Mouse (Mus musculus): ENCODE data around the gene Ctsz.

Ctsz gene

GRCm38 (mm10) chr2:174438737-174439449, at the start of gene Ctsz:
Gene Ctsz (minus strand): TSS chr2:174439039.
- peak; percentile 65 for DNase-seq (ENCODE audit: low read depth, low spot score)

- DNase-seq (ENCODE audit: low read depth, low spot score): no peak
Measured at GRCm38 (mm10) chr2:174487005-174487404, 48.2 kb upstream of the Ctsz start.

- DNase-seq (ENCODE audit: low read depth, low spot score): no peak
Measured at GRCm38 (mm10) chr2:174478746-174479145, 39.9 kb upstream of the Ctsz start.

- no peak for DNase-seq (ENCODE audit: low read depth, low spot score)
Measured at GRCm38 (mm10) chr2:174477543-174478319, 38.9 kb upstream of the Ctsz start.

GRCm38 (mm10) chr2:174473550-174473927, 34.7 kb upstream of the Ctsz start:
- DNase-seq (ENCODE audit: low read depth, low spot score): no peak

- DNase-seq (ENCODE audit: low read depth, low spot score): peak; percentile 100
Measured at GRCm38 (mm10) chr2:174472818-174473549, 34.1 kb upstream of the Ctsz start, which contains the start of gene Prelid3b. Gene Prelid3b (minus strand): TSS chr2:174473081.

- peak; percentile 44 for DNase-seq (ENCODE audit: low read depth, low spot score)
Measured at GRCm38 (mm10) chr2:174472407-174472806, 33.6 kb upstream of the Ctsz start.

- DNase-seq (ENCODE audit: low read depth, low spot score): no peak
Measured at GRCm38 (mm10) chr2:174470786-174471405, 32.1 kb upstream of the Ctsz start.

GRCm38 (mm10) chr2:174470333-174470732, 31.5 kb upstream of the Ctsz start:
- DNase-seq (ENCODE audit: low read depth, low spot score): no peak

- DNase-seq (ENCODE audit: low read depth, low spot score): peak; percentile 83
Measured at GRCm38 (mm10) chr2:174463789-174464523, 25.1 kb upstream of the Ctsz start, which contains the start of gene Atp5e. Gene Atp5e (minus strand): TSS chr2:174464105.

- no peak for DNase-seq (ENCODE audit: low read depth, low spot score)
Measured at GRCm38 (mm10) chr2:174463370-174463769, 24.5 kb upstream of the Ctsz start.

GRCm38 (mm10) chr2:174459365-174459764, 20.5 kb upstream of the Ctsz start:
- DNase-seq (ENCODE audit: low read depth, low spot score): no peak

GRCm38 (mm10) chr2:174453681-174454080, 14.8 kb upstream of the Ctsz start:
- DNase-seq (ENCODE audit: low read depth, low spot score): peak; percentile 83

GRCm38 (mm10) chr2:174450353-174450752, 11.5 kb upstream of the Ctsz start, which contains the start of gene Tubb1:
Gene Tubb1 (plus strand): TSS chr2:174450695.
- no peak for DNase-seq (ENCODE audit: low read depth, low spot score)

GRCm38 (mm10) chr2:174448405-174448804, 9.6 kb upstream of the Ctsz start:
- no peak for DNase-seq (ENCODE audit: low read depth, low spot score)

- DNase-seq (ENCODE audit: low read depth, low spot score): no peak
Measured at GRCm38 (mm10) chr2:174446905-174447304, 8.1 kb upstream of the Ctsz start.

- no peak for DNase-seq (ENCODE audit: low read depth, low spot score)
Measured at GRCm38 (mm10) chr2:174446492-174446891, 7.7 kb upstream of the Ctsz start.

- DNase-seq (ENCODE audit: low read depth, low spot score): no peak
Measured at GRCm38 (mm10) chr2:174445018-174445417, 6.2 kb upstream of the Ctsz start.

GRCm38 (mm10) chr2:174444359-174444758, 5.5 kb upstream of the Ctsz start:
- DNase-seq (ENCODE audit: low read depth, low spot score): no peak

GRCm38 (mm10) chr2:174443046-174443445, 4.2 kb upstream of the Ctsz start:
- DNase-seq (ENCODE audit: low read depth, low spot score): no peak

GRCm38 (mm10) chr2:174442460-174442859, 3.6 kb upstream of the Ctsz start:
- no peak for DNase-seq (ENCODE audit: low read depth, low spot score)

All from c-Kit-negative CD71-positive TER-119-positive erythroid progenitor cells, embryonic 14.5 days (primary cell).